ENCODE assay signal across 8 mouse cellular contexts in the genomic region with DNA sequence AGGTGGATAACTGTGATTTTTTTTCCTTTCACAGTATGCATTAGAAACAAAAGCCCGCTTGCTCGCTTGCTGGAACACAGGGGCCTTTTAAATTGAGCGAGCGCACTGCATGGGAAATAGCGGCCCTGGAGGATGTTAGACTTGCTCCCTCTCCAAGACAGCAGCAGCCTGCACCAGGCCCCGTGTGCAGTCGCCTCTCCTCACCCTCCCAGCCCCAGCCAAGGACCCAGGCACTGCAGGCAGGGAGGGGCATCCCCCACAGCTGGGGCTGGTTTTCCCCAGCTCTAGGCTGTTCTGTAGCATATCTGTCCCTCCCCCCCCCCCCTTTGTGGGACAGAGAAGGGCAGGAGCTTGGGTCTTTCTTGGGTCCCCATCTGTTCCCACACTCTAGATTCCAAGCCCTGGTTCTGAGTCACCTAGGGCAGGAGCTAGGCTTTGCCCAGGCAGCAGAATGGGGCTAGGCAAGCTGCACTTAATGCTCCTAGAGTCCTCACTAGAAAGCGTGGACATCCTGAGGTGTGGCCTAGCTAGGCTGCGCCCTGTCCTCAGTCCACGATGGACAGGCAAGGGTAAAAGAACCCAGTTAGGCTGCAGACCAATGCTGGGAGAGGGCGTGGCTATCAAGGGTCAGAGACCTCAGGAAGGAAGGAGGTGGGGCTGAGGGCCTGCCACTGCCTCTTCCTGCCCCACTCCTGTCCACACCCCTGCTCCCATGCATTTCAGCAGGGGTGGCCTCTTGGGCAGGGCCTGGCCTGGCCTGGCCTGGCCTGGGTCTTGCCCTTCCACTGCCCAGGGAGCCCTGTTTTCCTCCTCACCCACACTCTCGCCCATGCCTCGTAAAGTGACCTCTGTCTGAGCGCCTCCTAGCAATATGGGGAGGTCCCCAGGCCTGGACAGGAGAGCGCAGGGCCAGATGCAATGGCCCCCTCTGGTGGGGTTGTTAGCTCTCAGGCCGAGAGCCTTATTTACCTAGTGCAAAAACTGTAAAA.
DNase-seq lines count a peak whose midpoint lies in the region; ATAC-seq lines count a peak whose summit lies in the region.

No protein-coding gene starts in this region.

- no peaks in the 10 kb centered on the region for H3K27me3 ChIP-seq in forebrain, embryonic 14.5 days (replicated peaks; ENCODE audit: control insufficient read depth, insufficient read depth, low read length)
- no peaks in the 10 kb centered on the region for H3K27me3 ChIP-seq in hindbrain, embryonic 10.5 days (ENCODE audit: insufficient read depth, poor library complexity, severe bottlenecking)
- H3K27me3 ChIP-seq in limb, embryonic 12.5 days = no peaks in the 10 kb centered on the region
- no peaks in the 10 kb centered on the region for H3K27me3 ChIP-seq in midbrain, embryonic 10.5 days (ENCODE audit: low read depth, poor library complexity, severe bottlenecking)

- H3K27ac ChIP-seq in forebrain, embryonic 14.5 days (ENCODE audit: low read depth, low read length) = 0 out of 2 replicates have a peak overlapping the region, but pooled peaks have one; percentile 17
- peak overlapping the region; percentile 76 for H3K27ac ChIP-seq in hindbrain, embryonic 10.5 days
- H3K27ac ChIP-seq in limb, embryonic 12.5 days = peak overlapping the region; percentile 84
- H3K27ac ChIP-seq in midbrain, embryonic 10.5 days (replicated peaks) = peak overlapping the region; percentile 57

- H3K9me3 ChIP-seq in forebrain, embryonic 14.5 days (replicated peaks; ENCODE audit: control insufficient read depth, low read length) = 0 out of 2 replicates have a peak, but pooled peaks cover 2% of the 10 kb centered on the region
- no peaks in the 10 kb centered on the region for H3K9me3 ChIP-seq in hindbrain, embryonic 10.5 days
- no peaks in the 10 kb centered on the region for H3K9me3 ChIP-seq in limb, embryonic 12.5 days
- no peaks in the 10 kb centered on the region for H3K9me3 ChIP-seq in midbrain, embryonic 10.5 days (replicated peaks)

- no peak overlapping the region for H3K4me3 ChIP-seq in forebrain, embryonic 14.5 days (ENCODE audit: low read depth, low read length)
- H3K4me3 ChIP-seq in hindbrain, embryonic 10.5 days = no peak overlapping the region
- H3K4me3 ChIP-seq in limb, embryonic 12.5 days (replicated peaks) = no peak overlapping the region
- no peak overlapping the region for H3K4me3 ChIP-seq in midbrain, embryonic 10.5 days

- ATAC-seq in forebrain, embryonic 14.5 days = peak; percentile 18; the same call in 1 of the 2 replicates
- ATAC-seq in limb, embryonic 12.5 days (ENCODE audit: insufficient number of reproducible peaks, insufficient read depth, low FRiP score, low TSS enrichment, low read depth) = no peak

- peaks cover 49% of the 10 kb centered on the region for H3K36me3 ChIP-seq in forebrain, embryonic 14.5 days (ENCODE audit: control insufficient read depth, insufficient read depth, low read length)
- peaks cover 72% of the 10 kb centered on the region for H3K36me3 ChIP-seq in hindbrain, embryonic 10.5 days
- peaks cover 80% of the 10 kb centered on the region for H3K36me3 ChIP-seq in limb, embryonic 12.5 days
- peaks cover 74% of the 10 kb centered on the region for H3K36me3 ChIP-seq in midbrain, embryonic 10.5 days

- peak overlapping the region; percentile 13; the same call in 1 of the 2 replicates for H3K9ac ChIP-seq in forebrain, embryonic 14.5 days (ENCODE audit: low read length)
- no peak overlapping the region for H3K9ac ChIP-seq in limb, embryonic 12.5 days (replicated peaks)

- no peak overlapping the region for H3K4me2 ChIP-seq in forebrain, embryonic 14.5 days (ENCODE audit: low read length)
- no peak overlapping the region for H3K4me2 ChIP-seq in limb, embryonic 12.5 days

- no peaks in the 10 kb centered on the region for H3K4me1 ChIP-seq in forebrain, embryonic 14.5 days (ENCODE audit: control insufficient read depth, insufficient read depth, low read length)
- H3K4me1 ChIP-seq in hindbrain, embryonic 10.5 days (replicated peaks) = peaks cover 24% of the 10 kb centered on the region
- H3K4me1 ChIP-seq in limb, embryonic 12.5 days (replicated peaks) = peaks cover 21% of the 10 kb centered on the region
- peaks cover 17% of the 10 kb centered on the region for H3K4me1 ChIP-seq in midbrain, embryonic 10.5 days

- WGBS in forebrain, embryonic 14.5 days = 45% methylated on average over 15 of the region's 16 CpGs
- WGBS in hindbrain, embryonic 10.5 days = 45% methylated on average over 16 of the region's 16 CpGs
- 37% methylated on average over 16 of the region's 16 CpGs for WGBS in limb, embryonic 12.5 days
- WGBS in midbrain, embryonic 10.5 days = 52% methylated on average over 16 of the region's 16 CpGs

- peak; percentile 31 for DNase-seq in ovary, postnatal 36 days (ENCODE audit: low spot score)
- DNase-seq in ovary, postnatal 14 days (ENCODE audit: low spot score) = no peak
- no peak for DNase-seq in forebrain, embryonic 14.5 days (ENCODE audit: low spot score)
- DNase-seq in hindbrain, embryonic 10.5 days (ENCODE audit: low spot score) = peak; percentile 55
- peak; percentile 29 for DNase-seq in midbrain, embryonic 10.5 days (ENCODE audit: low spot score)
- no peak for DNase-seq in cerebellum, postnatal 10 days
- DNase-seq in frontal cortex, postnatal 36 days (ENCODE audit: low spot score in 2 of 2) = no peak

Comparison
In these comparisons a context has a peak if more than half of its experiments do, and no peak if none do; other contexts are left out.
1. DNase-seq: peak in ovary, postnatal 36 days (single experiment), hindbrain, embryonic 10.5 days (single experiment) and midbrain, embryonic 10.5 days (single experiment); none in ovary, postnatal 14 days (single experiment), forebrain, embryonic 14.5 days (single experiment), cerebellum, postnatal 10 days (0 of 2) and frontal cortex, postnatal 36 days (0 of 2).
2. H3K27ac ChIP-seq: peak in every context shown above with its lines; median percentile 84 in limb, embryonic 12.5 days; 76 in hindbrain, embryonic 10.5 days; 57 in midbrain, embryonic 10.5 days; 17 in forebrain, embryonic 14.5 days.